Mouse (Mus musculus): ENCODE measurements at regions not wholly inside any gene's neighbourhood (a gene's known extent, or its start where the extent isn't known, plus 50 kb on each side); places are given as distances from the start of the nearest gene placed in this dataset.

GRCm38 (mm10) chr13:54847764-54848183, 58.6 kb downstream of the Tspan17 start:
- no peak for DNase-seq (ENCODE audit: low spot score in 2 of 2)

GRCm38 (mm10) chr13:54851131-54851530, 62.0 kb downstream of the Tspan17 start:
- DNase-seq (ENCODE audit: low spot score in 2 of 2): no peak

- DNase-seq (ENCODE audit: low spot score in 2 of 2): no peak
Observed at GRCm38 (mm10) chr13:54855333-54856238, 66.4 kb downstream of the Tspan17 start.

- DNase-seq (ENCODE audit: low spot score in 2 of 2): no peak
Observed at GRCm38 (mm10) chr13:54862931-54863330, 73.8 kb downstream of the Tspan17 start.

GRCm38 (mm10) chr13:54864048-54864447, 74.9 kb downstream of the Tspan17 start:
- DNase-seq (ENCODE audit: low spot score in 2 of 2): no peak

GRCm38 (mm10) chr13:54872004-54872403, 77.2 kb upstream of the Unc5a start:
- no peak for DNase-seq (ENCODE audit: low spot score in 2 of 2)

GRCm38 (mm10) chr13:54873882-54874281, 75.3 kb upstream of the Unc5a start:
- DNase-seq (ENCODE audit: low spot score in 2 of 2): no peak

GRCm38 (mm10) chr13:54874291-54875200, 74.7 kb upstream of the Unc5a start:
- DNase-seq (ENCODE audit: low spot score in 2 of 2): no peak

GRCm38 (mm10) chr13:54876556-54876955, 72.7 kb upstream of the Unc5a start:
- no peak for DNase-seq (ENCODE audit: low spot score in 2 of 2)

GRCm38 (mm10) chr13:54877656-54878055, 71.6 kb upstream of the Unc5a start:
- DNase-seq (ENCODE audit: low spot score in 2 of 2): no peak

GRCm38 (mm10) chr13:54879325-54879724, 69.9 kb upstream of the Unc5a start:
- peak; percentile 45 to 55 for DNase-seq (ENCODE audit: low spot score in 2 of 2)

GRCm38 (mm10) chr13:54880204-54880603, 69.0 kb upstream of the Unc5a start:
- DNase-seq (ENCODE audit: low spot score in 2 of 2): no peak

- no peak for DNase-seq (ENCODE audit: low spot score in 2 of 2)
Observed at GRCm38 (mm10) chr13:54882781-54883180, 66.4 kb upstream of the Unc5a start.

GRCm38 (mm10) chr13:54883748-54884708, 65.2 kb upstream of the Unc5a start:
- no peak for DNase-seq (ENCODE audit: low spot score in 2 of 2)

- DNase-seq (ENCODE audit: low spot score in 2 of 2): no peak
Observed at GRCm38 (mm10) chr13:54884709-54885460, 64.3 kb upstream of the Unc5a start.

GRCm38 (mm10) chr13:54887366-54887921, 61.8 kb upstream of the Unc5a start:
- no peak for DNase-seq (ENCODE audit: low spot score in 2 of 2)

GRCm38 (mm10) chr13:54888021-54888420, 61.2 kb upstream of the Unc5a start:
- no peak for DNase-seq (ENCODE audit: low spot score in 2 of 2)

- no peak for DNase-seq (ENCODE audit: low spot score in 2 of 2)
Observed at GRCm38 (mm10) chr13:54889684-54890399, 59.4 kb upstream of the Unc5a start.

- DNase-seq (ENCODE audit: low spot score in 2 of 2): no peak
Observed at GRCm38 (mm10) chr13:54892572-54892971, 56.6 kb upstream of the Unc5a start.

GRCm38 (mm10) chr13:54893651-54894050, 55.6 kb upstream of the Unc5a start:
- DNase-seq (ENCODE audit: low spot score in 2 of 2): no peak
